Mouse (Mus musculus): Measurements from ENCODE around the gene Klhl10. TPM values are rescaled to one million over a fixed set of nuclear protein-coding genes. Genes with fewer than 3 reads are reported as not detected.

Gene Klhl10
- total RNA-seq (2023): 2.2 TPM

GRCm38 (mm10) chr11:100441797-100442196, at the start of gene Klhl10, which contains the start of gene Nt5c3b:
Gene Klhl10 (plus strand): TSS chr11:100441917.
Gene Nt5c3b (minus strand): TSS chr11:100441808.

GRCm38 (mm10) chr11:100397600-100398389, 43.9 kb upstream of the Klhl10 start, which contains the start of gene Jup:
Gene Jup (minus strand): TSS chr11:100397763.

DNA sequence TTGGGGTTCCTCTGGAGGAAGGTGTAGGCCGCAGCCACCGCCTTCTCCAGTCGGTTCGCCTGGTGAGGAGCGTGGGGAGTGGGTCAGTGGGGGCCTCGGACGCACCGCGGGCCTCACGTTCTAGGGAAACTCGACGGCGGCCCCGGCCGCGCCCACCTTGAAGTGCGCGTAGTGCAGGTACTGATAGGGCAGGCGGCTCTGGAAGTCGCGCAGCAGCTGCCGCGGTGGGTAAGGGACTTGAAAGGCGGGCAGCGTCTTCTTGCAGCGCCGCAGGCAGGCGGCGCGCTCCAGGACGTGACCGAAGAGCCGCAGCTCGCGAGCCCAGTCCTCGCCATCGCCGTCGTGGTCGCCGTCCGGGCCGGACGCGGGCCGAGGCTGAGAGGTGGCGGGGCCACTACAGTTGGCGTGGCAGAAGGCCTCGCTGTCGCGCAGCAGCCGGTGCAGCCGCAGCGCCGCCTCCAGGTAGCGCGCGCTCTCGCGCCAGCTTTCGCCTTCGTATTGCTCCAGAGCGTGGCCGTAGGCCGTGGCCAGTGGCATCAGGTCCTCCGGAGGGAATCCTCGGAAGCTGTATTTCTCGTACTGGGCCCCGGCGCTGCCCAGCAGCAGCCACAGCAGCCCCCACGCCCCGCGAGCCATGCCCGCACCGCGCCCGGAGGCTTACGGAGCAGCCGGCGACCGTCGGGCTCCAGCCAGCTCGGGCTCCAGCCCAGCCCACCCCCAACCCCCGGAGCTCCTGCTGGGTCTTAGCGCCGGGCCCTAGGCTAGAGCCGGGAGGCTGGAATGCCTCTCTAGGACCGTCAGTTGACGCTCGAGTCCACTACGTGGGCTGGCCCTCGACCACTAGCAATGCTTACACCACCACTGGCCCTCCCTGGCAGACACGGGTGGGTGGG, 27.4 kb upstream of the Klhl10 start, which contains the start of gene P3h4:
P3h4 (minus strand) TSS at position 816 of the 893 bp plus-strand sequence.

GRCm38 (mm10) chr11:100414914-100415822, 26.5 kb upstream of the Klhl10 start, which contains the start of gene Fkbp10:
Gene Fkbp10 (plus strand): TSS chr11:100415697.

GRCm38 (mm10) chr11:100472197-100472934, 30.6 kb downstream of the Klhl10 start, which contains the start of gene Klhl11:
Gene Klhl11 (minus strand): TSS chr11:100472741.

Other genes with a start within 250 kb of the Klhl10 start
- gene Krt9, start 248.7 kb upstream of the Klhl10 start, total RNA-seq (2023): not detected
- gene Krt14, start 234.4 kb upstream of the Klhl10 start, total RNA-seq (2023): not detected
- not detected for gene Krt16, start 193.0 kb upstream of the Klhl10 start, total RNA-seq (2023)
- not detected for gene Krt17, start 180.9 kb upstream of the Klhl10 start, total RNA-seq (2023)
- gene Krt42, start 172.0 kb upstream of the Klhl10 start, total RNA-seq (2023): not detected
- 2,357 TPM for gene Eif1, start 122.0 kb upstream of the Klhl10 start, total RNA-seq (2023)
- not detected for gene Gast, start 107.5 kb upstream of the Klhl10 start, total RNA-seq (2023)
- gene Hap1, start 85.8 kb upstream of the Klhl10 start, total RNA-seq (2023): 0.46 TPM
- 11.4 TPM for gene Jup, start 44.2 kb upstream of the Klhl10 start, total RNA-seq (2023)
- 0.31 TPM for gene P3h4, start 27.1 kb upstream of the Klhl10 start, total RNA-seq (2023)
- gene Fkbp10, start 26.2 kb upstream of the Klhl10 start, total RNA-seq (2023): not detected
- 99.9 TPM for gene Nt5c3b, start 109 bp upstream of the Klhl10 start, total RNA-seq (2023)
- 19.3 TPM for gene Klhl11, start 30.8 kb downstream of the Klhl10 start, total RNA-seq (2023)
- 136 TPM for gene Acly, start 86.1 kb downstream of the Klhl10 start, total RNA-seq (2023)
- not detected for gene Ttc25, start 103.7 kb downstream of the Klhl10 start, total RNA-seq (2023)
- gene Cnp, start 133.0 kb downstream of the Klhl10 start, total RNA-seq (2023): 133 TPM
- 14.1 TPM for gene Nkiras2, start 177.3 kb downstream of the Klhl10 start, total RNA-seq (2023)
- gene Dnajc7, start 178.3 kb downstream of the Klhl10 start, total RNA-seq (2023): 388 TPM